Mouse (Mus musculus) erythroblast, embryonic 14.5 days (primary cell): Measurements from ENCODE around the gene Tmem145.

ENCODE experiments used
- GATA1 ChIP-seq: IDR thresholded peaks from 2 replicates; pipeline ENCODE4 v1.6.1; 2012; ENCODE audit warnings: low read length, inconsistent platforms, mixed read lengths
- TAL1 ChIP-seq: IDR thresholded peaks from 3 replicates; pipeline ENCODE4 v1.6.1; 2012; ENCODE audit warnings: low read length, inconsistent platforms, mixed read lengths

DNA sequence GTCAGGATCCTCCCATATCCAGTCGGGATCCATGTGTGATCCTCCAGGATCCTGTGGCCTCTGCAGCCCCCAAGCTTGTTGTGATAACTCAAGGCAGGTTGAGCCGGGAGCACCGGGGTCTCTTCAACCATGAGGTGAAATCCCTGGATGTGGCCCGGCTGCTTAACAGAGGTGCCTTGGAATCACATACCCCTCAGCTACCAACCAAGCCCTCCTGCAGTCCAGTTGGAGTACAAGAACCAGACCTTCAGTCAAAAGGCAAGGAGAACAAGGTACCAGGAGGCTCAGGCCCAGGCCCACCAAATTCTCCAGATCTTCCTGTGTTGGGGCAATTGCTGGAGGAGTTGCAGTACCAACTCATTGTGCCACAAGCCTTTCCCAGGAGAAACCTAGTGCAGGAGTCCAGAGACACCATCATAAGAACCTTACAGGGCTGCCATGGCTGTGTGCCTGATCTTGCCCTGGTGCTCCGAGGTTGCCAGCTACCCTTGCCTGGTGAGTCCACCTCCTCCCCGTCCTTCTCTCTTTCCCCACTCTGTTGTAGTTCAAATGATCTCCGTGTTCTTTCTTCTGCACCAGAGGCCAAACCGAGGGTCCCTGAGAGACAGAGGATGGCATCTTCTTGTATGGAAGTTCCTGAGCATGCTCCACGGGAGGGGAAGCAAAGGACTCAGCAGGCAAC is 2.8 kb upstream of the Tmem145 start:
- no peak for TF ChIP-seq TAL1
- no peak for TF ChIP-seq GATA1
